Mouse (Mus musculus): Measurements from ENCODE around the gene Eif5b.
A peak's percentile ranks its signal among the peaks of the same experiment; 100 is the strongest.
"Not testable (repeated sequence)": the region's sequence is repeated elsewhere in the genome, so short reads cannot be mapped to it uniquely, and the experiment has no call there.

Eif5b gene

GRCm38 (mm10) chr1:38003046-38003445 is 5.2 kb downstream of the Eif5b start:
- no peak for DNase-seq (ENCODE audit: low spot score in 2 of 2)

DNA sequence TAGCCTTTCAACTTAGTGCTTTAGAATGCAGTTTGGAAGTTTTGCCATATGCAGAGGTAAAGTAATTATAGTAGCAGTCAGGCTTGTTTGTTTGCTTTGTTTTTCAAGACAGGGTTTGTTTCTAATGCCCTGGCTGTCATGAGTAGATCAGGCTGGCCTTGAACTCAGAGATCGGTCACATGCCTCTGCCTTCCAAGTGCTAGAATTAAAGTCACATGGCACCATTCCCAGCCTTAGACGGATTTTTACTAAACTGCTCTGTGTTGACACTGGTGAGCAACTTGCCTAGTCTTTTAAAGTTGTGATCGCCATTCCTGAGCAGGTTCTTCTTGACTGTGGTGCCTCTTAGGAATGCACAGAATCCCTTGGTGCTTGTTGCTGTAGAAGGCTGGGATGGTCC is 8.9 kb downstream of the Eif5b start:
- no peak for DNase-seq (ENCODE audit: low spot score in 2 of 2)

DNA sequence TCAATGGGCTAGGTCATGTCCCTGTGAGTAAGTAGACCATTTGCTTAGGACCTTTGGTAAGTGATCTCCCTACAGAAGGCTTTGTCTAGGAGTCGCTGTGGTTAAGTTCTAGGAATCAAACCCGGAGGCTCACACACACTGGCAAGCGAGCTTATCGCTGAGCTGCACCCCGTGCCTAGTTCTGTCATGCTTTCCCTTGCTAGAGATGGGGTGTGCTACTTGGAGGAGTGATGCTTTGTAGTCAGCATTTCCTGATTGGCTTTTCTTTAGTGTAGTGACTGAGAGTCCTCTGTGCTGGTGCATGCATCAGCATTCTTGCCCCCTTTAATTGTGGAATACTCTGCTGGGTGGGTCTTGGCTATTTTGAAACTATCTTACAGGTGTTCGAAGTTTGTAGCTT is 13.8 kb downstream of the Eif5b start:
- peak in 1 of 2 experiments; percentile 20 for DNase-seq (ENCODE audit: low spot score in 2 of 2)

GRCm38 (mm10) chr1:38012104-38012503 is 14.3 kb downstream of the Eif5b start:
- no peak for DNase-seq (ENCODE audit: low spot score in 2 of 2)

GRCm38 (mm10) chr1:38012509-38012908 is 14.7 kb downstream of the Eif5b start:
- no peak for DNase-seq (ENCODE audit: low spot score in 2 of 2)

- DNase-seq (ENCODE audit: low spot score in 2 of 2) = no peak
Observed at GRCm38 (mm10) chr1:38014551-38015203, 16.9 kb downstream of the Eif5b start.

- DNase-seq (ENCODE audit: low spot score in 2 of 2) = no peak
Observed at GRCm38 (mm10) chr1:38027301-38027700, 29.5 kb downstream of the Eif5b start.

DNA sequence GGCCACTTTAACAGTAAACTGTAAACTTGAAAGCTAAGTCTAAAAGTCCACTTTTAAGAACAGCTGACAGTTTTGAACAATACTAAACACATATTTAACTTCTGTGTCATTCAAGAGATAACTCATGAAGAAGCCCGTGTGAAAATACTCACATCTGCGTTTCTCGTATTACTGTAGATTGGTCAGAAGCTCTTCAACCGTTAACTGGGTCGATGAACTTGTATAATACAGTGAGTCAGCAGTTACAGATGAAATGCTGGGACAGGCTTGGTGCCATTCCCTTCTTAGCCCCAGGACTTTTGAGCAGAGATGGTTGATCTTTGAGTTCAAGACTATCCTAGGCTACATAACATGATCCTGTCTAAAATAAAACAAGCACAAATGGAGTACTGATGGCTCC is 33.6 kb downstream of the Eif5b start:
- no peak for DNase-seq (ENCODE audit: low spot score in 2 of 2)

- no peak for DNase-seq (ENCODE audit: low spot score in 2 of 2)
Observed at GRCm38 (mm10) chr1:38035521-38035920, 37.7 kb downstream of the Eif5b start.

DNA sequence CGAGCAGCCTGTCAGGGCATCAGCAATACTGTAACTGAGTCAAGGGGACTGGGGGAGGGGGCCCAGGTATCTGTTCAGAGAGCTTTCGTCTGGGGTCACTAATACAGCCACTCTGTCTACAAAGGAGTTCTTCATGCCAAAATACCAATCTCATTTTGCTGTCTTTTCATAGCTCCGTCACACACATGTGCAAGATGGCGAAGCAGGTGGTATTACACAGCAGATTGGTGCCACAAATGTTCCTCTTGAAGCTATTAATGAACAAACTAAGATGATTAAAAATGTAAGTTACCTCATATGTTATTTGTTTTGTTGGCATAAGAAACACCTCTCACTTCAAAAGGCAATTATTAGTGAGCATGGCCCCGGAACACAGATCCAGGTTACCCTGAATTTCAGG is 39.6 kb downstream of the Eif5b start:
- DNase-seq (ENCODE audit: low spot score in 2 of 2) = no peak

GRCm38 (mm10) chr1:38038898-38039297 is 41.1 kb downstream of the Eif5b start:
- DNase-seq (ENCODE audit: low spot score in 2 of 2) = no peak

DNA sequence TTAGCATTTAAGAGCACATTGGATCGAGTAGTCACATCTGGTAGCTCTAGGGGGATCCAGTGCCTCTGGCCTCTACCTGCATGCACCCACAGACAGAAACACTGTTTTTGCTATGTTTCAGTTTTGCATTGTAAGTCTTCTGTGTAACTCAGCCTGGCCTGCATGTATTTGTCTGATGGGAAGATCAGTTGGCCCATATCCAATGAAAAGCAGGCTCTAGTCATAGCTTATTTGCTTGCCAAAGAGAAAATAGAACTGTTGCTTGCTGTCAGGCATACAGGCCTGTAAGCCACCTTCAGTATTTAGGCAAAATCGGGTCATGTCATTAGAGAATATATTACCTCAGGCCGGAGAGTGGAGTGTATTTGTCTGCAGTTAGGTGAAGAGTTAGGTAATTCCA is 50.3 kb downstream of the Eif5b start:
- no peak for DNase-seq (ENCODE audit: low spot score in 2 of 2)

- DNase-seq (ENCODE audit: low spot score in 2 of 2) = no peak
Observed at GRCm38 (mm10) chr1:38049562-38049961, 51.8 kb downstream of the Eif5b start.

DNA sequence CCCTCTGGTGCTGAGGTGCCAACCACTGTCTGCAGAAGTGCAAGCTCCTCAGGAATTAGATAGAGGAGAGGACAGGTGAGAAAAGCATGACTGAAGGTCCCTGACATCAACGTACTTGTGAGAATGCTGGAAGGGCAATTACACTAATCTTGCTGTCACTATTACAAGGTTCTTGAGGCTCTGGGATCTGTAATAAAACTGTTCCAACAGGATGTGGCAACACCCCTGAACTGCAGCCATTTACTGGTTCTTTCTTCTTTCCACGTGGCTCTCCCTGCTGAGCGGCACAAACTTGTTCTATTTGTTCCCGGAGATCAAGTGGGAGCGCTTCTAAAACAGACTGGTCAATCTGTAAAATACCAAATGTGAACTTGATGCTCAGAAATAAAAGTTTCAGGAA is 57.4 kb downstream of the Eif5b start:
- DNase-seq (ENCODE audit: low spot score in 2 of 2) = no peak

DNA sequence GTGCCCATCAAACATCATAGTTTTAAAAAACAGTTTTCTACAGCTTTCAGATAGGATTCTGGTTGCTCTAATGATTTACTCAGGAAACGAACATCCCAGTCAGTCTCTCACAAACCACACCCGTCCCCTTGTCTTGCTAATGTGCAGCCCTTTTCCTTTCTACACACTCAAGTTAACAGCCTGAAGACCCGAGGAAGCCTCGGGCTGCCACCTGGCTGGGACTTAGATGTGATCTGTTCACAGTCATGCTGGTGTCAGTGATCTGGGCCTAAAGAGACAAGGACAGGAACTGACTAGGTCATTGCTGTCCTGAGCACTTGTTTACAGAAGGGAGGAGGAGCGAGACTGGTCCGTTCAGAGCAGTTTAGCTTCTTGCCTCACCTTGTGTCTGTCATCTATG is 60.6 kb downstream of the Eif5b start:
- no peak for DNase-seq (ENCODE audit: low spot score in 2 of 2)

DNA sequence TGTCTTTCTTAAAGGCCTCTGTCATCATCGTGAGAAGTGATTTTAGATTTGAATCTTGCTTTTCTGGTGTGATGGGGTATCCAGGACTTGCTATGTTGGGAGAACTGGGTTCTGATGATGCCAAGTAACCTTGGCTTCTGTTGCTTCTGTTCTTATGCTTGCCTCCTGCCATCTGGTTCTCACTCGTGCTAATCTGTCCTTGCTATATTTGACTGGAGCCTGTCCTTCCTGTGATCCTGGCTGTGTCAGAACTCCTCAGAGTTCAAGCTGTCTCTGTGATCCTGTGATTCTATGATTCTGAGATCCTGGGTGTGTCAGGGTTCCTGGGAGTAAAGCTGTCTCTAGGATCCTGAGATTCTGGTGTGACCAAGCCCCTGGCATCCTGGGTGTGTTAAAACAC is 64.3 kb downstream of the Eif5b start:
- not testable (repeated sequence) for DNase-seq (ENCODE audit: low spot score in 2 of 2)

- DNase-seq (ENCODE audit: low spot score in 2 of 2) = no peak
Observed at GRCm38 (mm10) chr1:38067276-38067675, 69.5 kb downstream of the Eif5b start.

- DNase-seq (ENCODE audit: low spot score in 2 of 2) = no peak
Observed at GRCm38 (mm10) chr1:38071326-38071725, 73.5 kb downstream of the Eif5b start.

GRCm38 (mm10) chr1:38081316-38081715 is 83.5 kb downstream of the Eif5b start:
- DNase-seq (ENCODE audit: low spot score in 2 of 2) = no peak

- DNase-seq (ENCODE audit: low spot score in 2 of 2) = no peak
Observed at GRCm38 (mm10) chr1:38103214-38103613, 105.4 kb downstream of the Eif5b start.

DNA sequence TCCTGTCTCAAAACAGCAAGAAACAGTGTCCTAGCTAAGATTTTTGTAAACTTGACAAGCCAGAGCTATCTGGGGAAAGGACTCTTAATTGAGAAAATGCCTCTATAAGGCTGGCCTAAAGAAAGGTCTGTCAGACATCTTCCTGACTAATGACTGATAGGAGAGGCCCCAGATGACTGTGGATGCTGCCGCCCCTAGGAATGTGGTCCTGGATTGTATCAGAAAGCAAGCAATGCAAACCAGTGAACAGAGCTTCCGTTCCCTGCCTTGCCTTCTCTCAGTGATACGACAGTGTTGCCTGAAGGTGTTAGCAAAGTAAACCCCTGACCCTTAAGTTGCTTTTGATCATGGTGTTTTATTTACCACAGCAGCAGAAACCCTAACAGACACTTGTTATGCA is 106.0 kb downstream of the Eif5b start:
- no peak for DNase-seq (ENCODE audit: low spot score in 2 of 2)
